Mouse (Mus musculus) retina, embryonic 14.5 days (tissue): Measurements from ENCODE around the gene Nt5dc2.

Source experiments
- DNase-seq: peaks from one replicate; pipeline ENCODE4 v3.0.0-alpha.2; 2015; ENCODE audit warnings: low spot score

The Nt5dc2 gene

DNA sequence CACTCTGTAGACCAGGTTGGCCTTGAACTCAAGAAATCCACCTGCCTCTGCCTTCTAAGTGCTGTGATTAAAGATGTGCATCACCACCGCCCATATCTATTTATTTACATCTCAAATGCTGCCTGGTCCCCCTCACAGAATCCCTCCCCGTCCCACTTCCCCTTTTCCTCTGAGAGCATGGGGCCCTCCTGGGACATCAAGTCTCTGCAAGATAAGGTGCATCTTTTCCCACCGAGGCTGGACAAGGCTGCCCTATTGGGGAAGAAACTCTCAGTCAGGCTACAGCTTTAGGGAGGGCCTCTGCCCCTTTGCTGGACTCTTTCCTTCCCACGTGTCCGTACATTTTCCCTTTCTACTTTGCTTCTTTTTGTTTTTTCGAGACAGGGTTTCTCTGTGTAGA lies 38.7 kb downstream of the Nt5dc2 start:
- no peak for DNase-seq

GRCm38 (mm10) chr14:31170963-31171362 lies 40.1 kb downstream of the Nt5dc2 start:
- DNase-seq: no peak

- no peak for DNase-seq
These were observed 40.5 kb downstream of the Nt5dc2 start for GRCm38 (mm10) chr14:31171386-31171785.

GRCm38 (mm10) chr14:31171821-31172220 lies 41.0 kb downstream of the Nt5dc2 start:
- DNase-seq: no peak

GRCm38 (mm10) chr14:31172781-31173455 lies 42.1 kb downstream of the Nt5dc2 start:
- DNase-seq: no peak

GRCm38 (mm10) chr14:31173537-31173936 lies 42.7 kb downstream of the Nt5dc2 start:
- no peak for DNase-seq

DNA sequence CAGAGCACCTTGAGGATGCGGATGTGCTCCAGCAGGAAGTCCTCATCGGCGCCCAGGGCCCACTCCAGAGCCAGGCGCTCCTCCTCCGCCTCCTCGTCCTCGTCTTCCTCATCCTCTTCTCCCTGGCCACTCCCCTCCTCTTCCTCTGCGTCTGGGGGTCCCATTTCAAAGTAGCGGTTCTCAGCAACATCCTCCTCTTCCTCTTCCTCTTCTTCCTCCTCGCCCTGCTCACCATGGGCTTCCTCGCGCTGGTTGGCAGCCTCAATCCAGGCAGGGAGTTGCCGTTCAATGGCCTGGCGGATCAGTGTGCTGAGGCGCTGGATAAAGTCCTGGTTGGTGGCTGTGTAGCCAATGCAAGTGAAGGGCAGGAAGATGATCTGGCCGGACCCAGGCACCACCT lies 46.4 kb downstream of the Nt5dc2 start:
- no peak for DNase-seq

GRCm38 (mm10) chr14:31177715-31178114 lies 46.9 kb downstream of the Nt5dc2 start:
- DNase-seq: no peak

GRCm38 (mm10) chr14:31179677-31180365 lies 49.0 kb downstream of the Nt5dc2 start:
- DNase-seq: no peak

DNA sequence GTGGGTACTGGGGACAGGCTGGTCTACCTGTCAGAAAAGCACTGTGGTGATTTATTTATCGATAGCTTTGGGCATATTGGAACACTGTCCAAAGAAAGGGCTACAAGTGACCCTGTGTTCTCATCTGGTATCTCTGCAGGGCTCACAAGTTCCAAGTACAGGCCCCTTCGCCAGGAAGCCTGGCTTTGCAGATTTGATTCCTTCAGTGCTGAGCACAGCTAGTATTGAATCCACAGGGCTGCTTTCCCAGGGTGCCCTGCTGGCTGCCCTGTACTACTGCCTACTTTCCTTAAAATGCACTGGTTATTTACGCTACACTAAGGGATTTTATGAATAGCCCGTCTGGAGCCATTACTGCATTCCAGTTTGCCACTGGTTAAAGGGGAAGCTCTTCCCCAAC lies 50.7 kb downstream of the Nt5dc2 start:
- DNase-seq: no peak

GRCm38 (mm10) chr14:31182786-31183290 lies 52.0 kb downstream of the Nt5dc2 start:
- no peak for DNase-seq

GRCm38 (mm10) chr14:31183541-31183940 lies 52.7 kb downstream of the Nt5dc2 start:
- DNase-seq: no peak

- no peak for DNase-seq
These were observed 53.3 kb downstream of the Nt5dc2 start for GRCm38 (mm10) chr14:31184195-31184594.

DNA sequence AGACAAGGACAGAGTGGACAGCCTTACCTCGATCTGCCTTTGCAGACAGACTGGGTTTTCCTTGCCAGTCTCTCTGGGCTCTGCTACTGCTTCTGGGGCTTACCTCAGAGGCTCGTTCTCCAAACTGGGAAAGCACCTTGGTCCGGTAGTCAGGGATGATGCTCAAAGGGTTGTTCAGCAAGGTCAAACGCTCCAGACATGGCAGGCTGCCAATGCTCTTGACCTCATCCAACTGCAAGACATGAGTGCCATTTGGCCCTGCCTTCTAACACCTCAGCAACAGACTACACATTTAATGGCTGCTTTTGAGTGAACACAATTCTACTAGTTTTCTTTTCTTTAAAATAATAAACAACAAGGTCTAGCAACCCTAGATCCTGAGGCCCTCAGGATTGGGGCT lies 55.8 kb downstream of the Nt5dc2 start:
- no peak for DNase-seq
